Mouse (Mus musculus): ENCODE data around the gene Gabpb2. TPM values are rescaled to one million over a fixed set of nuclear protein-coding genes. Genes with fewer than 3 reads are reported as not detected.
A peak's percentile ranks its signal among the peaks of the same experiment; 100 is the strongest.

Gene Gabpb2
- total and polyA plus RNA-seq, 3 experiments = 72.2 to 92.8 (median 82.2) TPM

- Histone ChIP-seq H3K79me2 (ENCODE audit: control insufficient read depth, insufficient read depth, low read length, poor library complexity) (no peaks in the 10 kb centered on the region), H3K27ac (ENCODE audit: control insufficient read depth, low read depth, low read length) (no peak overlapping the region), H3K9ac (ENCODE audit: control insufficient read depth, low read depth, low read length, poor library complexity, severe bottlenecking) (no peak overlapping the region), H3K4me3 (ENCODE audit: control insufficient read depth in 1 of 2, insufficient read depth in 1 of 2, low read depth in 2 of 2, low read length in 2 of 2) (no peak overlapping the region), H3K9me3 (replicated peaks; ENCODE audit: insufficient read depth, low read length) (no peaks in the 10 kb centered on the region), H3K36me3 (ENCODE audit: control insufficient read depth in 1 of 2, insufficient read depth in 2 of 2, low read length in 2 of 2) (peaks cover 0 to 22% of the 10 kb centered on the region in 2 experiments; a peak in 3 of 4 replicates), H3K4me1 (ENCODE audit: control insufficient read depth in 1 of 2, insufficient read depth in 2 of 2, low read length in 2 of 2) (no peaks in the 10 kb centered on the region; a peak in 1 of 4 replicates), H3K27me3 (ENCODE audit: control insufficient read depth in 1 of 2, insufficient read depth in 2 of 2, low read length in 2 of 2) (no peaks in the 10 kb centered on the region)
- no peak for DNase-seq (ENCODE audit: low read depth, low spot score)
- TF ChIP-seq RCOR1 (IDR thresholded peaks at IDR 0.05; ENCODE audit: low read depth, low read length) (no peak), MYB (IDR thresholded peaks at IDR 0.05; ENCODE audit: low read depth, low read length) (no peak), POLR2A (IDR thresholded peaks at IDR 0.05; ENCODE audit: control insufficient read depth in 1 of 2, insufficient read depth in 1 of 2, low read depth in 1 of 2, low read length in 2 of 2, poor library complexity in 1 of 2) (0 out of 4 replicates have a peak, but pooled peaks of 1 of the 2 experiments have one; percentile 10), ZNF384 (IDR thresholded peaks at IDR 0.05; ENCODE audit: low read depth, low read length) (no peak), USF2 (IDR thresholded peaks at IDR 0.05; ENCODE audit: borderline replicate concordance in 1 of 2, insufficient read depth in 1 of 2, low read depth in 1 of 2, low read length in 2 of 2) (no peak)
These were observed 22.3 kb upstream of the Gabpb2 start for GRCm38 (mm10) chr3:95239971-95240370.

GRCm38 (mm10) chr3:95239022-95239421, 21.3 kb upstream of the Gabpb2 start:
- H3K9ac ChIP-seq (ENCODE audit: control insufficient read depth, low read depth, low read length, poor library complexity, severe bottlenecking) = no peak overlapping the region
- H3K4me1 ChIP-seq (ENCODE audit: control insufficient read depth in 1 of 2, insufficient read depth in 2 of 2, low read length in 2 of 2) = no peaks in the 10 kb centered on the region
- peak; percentile 52 for DNase-seq (ENCODE audit: low read depth, low spot score)
- H3K79me2 ChIP-seq (ENCODE audit: control insufficient read depth, insufficient read depth, low read length, poor library complexity) = no peaks in the 10 kb centered on the region
- H3K27ac ChIP-seq (ENCODE audit: control insufficient read depth, low read depth, low read length) = no peak overlapping the region
- H3K27me3 ChIP-seq (ENCODE audit: control insufficient read depth in 1 of 2, insufficient read depth in 2 of 2, low read length in 2 of 2) = no peaks in the 10 kb centered on the region
- no peaks in the 10 kb centered on the region for H3K9me3 ChIP-seq (replicated peaks; ENCODE audit: insufficient read depth, low read length)
- TF ChIP-seq SMC3 (IDR thresholded peaks at IDR 0.05; ENCODE audit: low read depth, low read length) (peak; percentile 32; the same call in 1 of the 2 replicates), CTCF (IDR thresholded peaks at IDR 0.05 in 2 of 3, conservative IDR thresholded peaks at IDR 0.05 in 1 of 3; ENCODE audit: control insufficient read depth in 1 of 3, insufficient read depth in 1 of 3, low read depth in 2 of 3, low read length in 3 of 3, poor library complexity in 1 of 3, severe bottlenecking in 1 of 3) (peak in 1 of 3 experiments; percentile 31; a peak in 2 of 6 replicates), ZMIZ1 (IDR thresholded peaks at IDR 0.05; ENCODE audit: low read depth, low read length) (0 out of 2 replicates have a peak, but pooled peaks have one; percentile 24), BHLHE40 (IDR thresholded peaks at IDR 0.05; ENCODE audit: borderline replicate concordance, low read depth, low read length) (no peak), POLR2AphosphoS2 (IDR thresholded peaks at IDR 0.05; ENCODE audit: low read length) (peak; percentile 65; the same call in 1 of the 2 replicates), MAZ (IDR thresholded peaks at IDR 0.05; ENCODE audit: low read depth, low read length) (no peak)
- peaks cover 0 to 31% of the 10 kb centered on the region in 2 experiments; a peak in 2 of 4 replicates for H3K36me3 ChIP-seq (ENCODE audit: control insufficient read depth in 1 of 2, insufficient read depth in 2 of 2, low read length in 2 of 2)
- no peak overlapping the region for H3K4me3 ChIP-seq (ENCODE audit: control insufficient read depth in 1 of 2, insufficient read depth in 1 of 2, low read depth in 2 of 2, low read length in 2 of 2)

GRCm38 (mm10) chr3:95237541-95238099, 19.9 kb upstream of the Gabpb2 start:
- Histone ChIP-seq H3K4me1 (ENCODE audit: control insufficient read depth in 1 of 2, insufficient read depth in 2 of 2, low read length in 2 of 2) (peaks cover under 1 to 3% of the 10 kb centered on the region in 2 experiments), H3K27me3 (ENCODE audit: control insufficient read depth in 1 of 2, insufficient read depth in 2 of 2, low read length in 2 of 2) (no peaks in the 10 kb centered on the region), H3K36me3 (ENCODE audit: control insufficient read depth in 1 of 2, insufficient read depth in 2 of 2, low read length in 2 of 2) (peaks cover 6 to 45% of the 10 kb centered on the region in 2 experiments), H3K9me3 (replicated peaks; ENCODE audit: insufficient read depth, low read length) (no peaks in the 10 kb centered on the region), H3K9ac (ENCODE audit: control insufficient read depth, low read depth, low read length, poor library complexity, severe bottlenecking) (no peak overlapping the region), H3K4me3 (ENCODE audit: control insufficient read depth in 1 of 2, insufficient read depth in 1 of 2, low read depth in 2 of 2, low read length in 2 of 2) (no peak overlapping the region), H3K79me2 (ENCODE audit: control insufficient read depth, insufficient read depth, low read length, poor library complexity) (peaks cover 8% of the 10 kb centered on the region), H3K27ac (ENCODE audit: control insufficient read depth, low read depth, low read length) (no peak overlapping the region)
- no peak for TF ChIP-seq USF1 (IDR thresholded peaks at IDR 0.05; ENCODE audit: low read depth, low read length)
- TF ChIP-seq MYC (IDR thresholded peaks at IDR 0.05; ENCODE audit: low read depth, low read length) = no peak
- no peak for TF ChIP-seq EP300 (IDR thresholded peaks at IDR 0.05; ENCODE audit: low read depth in 1 of 2, low read length in 2 of 2)
- TF ChIP-seq NELFE (IDR thresholded peaks at IDR 0.05; ENCODE audit: low read depth, low read length) = no peak
- TF ChIP-seq BHLHE40 (IDR thresholded peaks at IDR 0.05; ENCODE audit: borderline replicate concordance, low read depth, low read length) = no peak
- no peak for TF ChIP-seq HCFC1 (IDR thresholded peaks at IDR 0.05; ENCODE audit: low read depth, low read length)
- TF ChIP-seq E2F4 (IDR thresholded peaks at IDR 0.05; ENCODE audit: borderline replicate concordance, low read depth, low read length) = no peak
- TF ChIP-seq TBP (IDR thresholded peaks at IDR 0.05; ENCODE audit: low read depth, low read length) = no peak
- no peak for TF ChIP-seq NRF1 (IDR thresholded peaks at IDR 0.05; ENCODE audit: insufficient read depth, low read depth, low read length, poor library complexity, severe bottlenecking)
- TF ChIP-seq POLR2A (IDR thresholded peaks at IDR 0.05; ENCODE audit: control insufficient read depth in 1 of 2, insufficient read depth in 1 of 2, low read depth in 1 of 2, low read length in 2 of 2, poor library complexity in 1 of 2) = no peak; a peak in 1 of 4 replicates
- TF ChIP-seq POLR2AphosphoS2 (IDR thresholded peaks at IDR 0.05; ENCODE audit: low read length) = no peak
- no peak for TF ChIP-seq KAT2A (conservative IDR thresholded peaks at IDR 0.05; ENCODE audit: low read depth, low read length)
- TF ChIP-seq ELF1 (IDR thresholded peaks at IDR 0.05; ENCODE audit: low read depth, low read length) = no peak
- no peak for TF ChIP-seq MAFK (IDR thresholded peaks at IDR 0.05; ENCODE audit: borderline replicate concordance, low read depth, low read length)
- TF ChIP-seq CTCF (IDR thresholded peaks at IDR 0.05 in 2 of 3, conservative IDR thresholded peaks at IDR 0.05 in 1 of 3; ENCODE audit: control insufficient read depth in 1 of 3, insufficient read depth in 1 of 3, low read depth in 2 of 3, low read length in 3 of 3, poor library complexity in 1 of 3, severe bottlenecking in 1 of 3) = no peak
- no peak for DNase-seq (ENCODE audit: low read depth, low spot score)
